Comparison of ENCODE assay signal across 8 mouse cellular contexts in the genomic region with DNA sequence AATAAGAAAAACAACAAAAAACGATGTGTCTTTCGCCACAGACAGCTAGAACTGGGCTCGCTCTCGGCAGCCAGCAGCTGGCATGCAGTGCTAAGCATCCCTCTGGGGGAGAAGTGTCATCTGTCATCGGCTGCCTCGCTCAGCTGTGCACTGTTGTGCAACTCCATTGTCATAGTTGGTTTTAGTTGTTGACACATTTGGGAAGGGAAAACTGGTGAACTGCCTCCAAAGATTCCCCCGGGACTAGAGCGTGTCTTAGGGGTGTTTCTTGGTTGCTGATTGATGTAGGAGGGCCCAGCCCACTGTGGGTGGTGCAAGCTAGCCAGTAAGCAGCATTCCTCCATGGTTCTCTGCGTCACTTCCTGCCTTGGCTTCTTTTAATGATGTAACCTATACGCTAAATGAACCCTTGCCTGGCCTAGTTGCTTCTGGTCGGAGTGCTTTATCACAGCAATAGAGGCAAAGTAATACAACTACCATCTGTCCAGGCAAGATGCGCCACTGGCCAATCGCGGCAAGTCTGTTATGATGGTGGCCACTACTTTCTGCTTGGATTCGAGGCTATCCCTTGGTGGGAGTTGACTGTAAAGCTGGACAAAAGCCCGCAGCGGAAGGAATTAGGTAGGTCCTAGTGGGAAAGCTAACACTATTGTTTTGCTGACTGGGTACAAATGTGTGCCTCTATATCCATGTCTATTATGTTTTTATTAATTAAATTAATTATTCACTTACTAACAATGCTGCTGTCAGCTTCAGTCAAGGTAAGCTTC. TPM values are rescaled to one million over a fixed set of nuclear protein-coding genes. Genes with fewer than 3 reads are reported as not detected.
DNase-seq lines count a peak whose midpoint lies in the region; TF ChIP-seq lines count a peak whose summit lies in the region.

No protein-coding gene starts in this region.

- H3K4me2 ChIP-seq in myocyte (ENCODE audit: low read depth) = peak overlapping the region; percentile 39

- H3ac ChIP-seq in myocyte (ENCODE audit: control insufficient read depth, insufficient read length) = no peak overlapping the region

- TF ChIP-seq CTCF in lung, adult 2 months (IDR thresholded peaks at IDR 0.05; ENCODE audit: insufficient read depth, low read length) = no peak

- no peaks in the 10 kb centered on the region for H3K27me3 ChIP-seq in myocyte (ENCODE audit: control insufficient read depth, insufficient read depth, insufficient read length)

- H3K36me3 ChIP-seq in myocyte (ENCODE audit: control insufficient read depth, insufficient read depth) = no peaks in the 10 kb centered on the region

- H3K4me1 ChIP-seq in lung, adult 2 months (ENCODE audit: control insufficient read depth, insufficient read depth, low read length) = peaks cover 3% of the 10 kb centered on the region; the same call in 1 of the 2 replicates

- H3K79me2 ChIP-seq in myocyte (ENCODE audit: control insufficient read depth, insufficient read depth) = no peaks in the 10 kb centered on the region

- H3K4me3 ChIP-seq in lung, adult 2 months (replicated peaks; ENCODE audit: extremely low read depth, low read depth, low read length) = no peak overlapping the region
- no peak overlapping the region for H3K4me3 ChIP-seq in myocyte

- WGBS in lung, adult 2 months = 65% methylated on average over 17 of the region's 17 CpGs

- no peak for TF ChIP-seq POLR2A in lung, adult 2 months (IDR thresholded peaks at IDR 0.05; ENCODE audit: borderline replicate concordance, extremely low read depth, low read depth, low read length)
- TF ChIP-seq POLR2A in myocyte (IDR thresholded peaks at IDR 0.05; ENCODE audit: insufficient read length, low read depth) = no peak

- DNase-seq in lung, adult 18-20 months = peak; percentile 48 to 49
- DNase-seq in lung, adult 2 months = no peak
- DNase-seq in adipocyte (ENCODE audit: low spot score) = peak; percentile 99
- peak; percentile 70 to 78 for DNase-seq in heart, adult 9 months (ENCODE audit: low spot score in 2 of 2)
- peak; percentile 41 to 71 for DNase-seq in layer of hippocampus, adult 18-20 months (ENCODE audit: low spot score in 2 of 2)
- no peak for DNase-seq in left cerebral cortex, adult 11 months (ENCODE audit: low spot score)
- no peak for DNase-seq in cerebellum, adult 18-20 months

TF ChIP-seq in myocyte, 11 proteins besides CTCF, POLR2A, EP300 and RAD21:
- TF ChIP-seq MYOD1 (IDR thresholded peaks at IDR 0.05; ENCODE audit: control insufficient read depth in 1 of 3, insufficient read length in 2 of 3, low read depth in 2 of 3) (peak; percentile 45 to 89 (median 52)), E2F4 (IDR thresholded peaks at IDR 0.05; ENCODE audit: insufficient read depth) (no peak), TCF3 (IDR thresholded peaks at IDR 0.05; ENCODE audit: insufficient read length, low read depth) (peak; percentile 88), CEBPB (IDR thresholded peaks at IDR 0.05; ENCODE audit: insufficient read depth, poor library complexity, severe bottlenecking) (peak; percentile 92), MYOG (IDR thresholded peaks at IDR 0.05; ENCODE audit: control insufficient read depth in 1 of 3, insufficient read depth in 1 of 3, insufficient read length in 2 of 3, low read depth in 2 of 3) (peak; percentile 56 to 91 (median 65)), REST (IDR thresholded peaks at IDR 0.05; ENCODE audit: insufficient read depth, insufficient read length) (no peak), MAX (IDR thresholded peaks at IDR 0.05; ENCODE audit: low read depth) (no peak), TCF12 (IDR thresholded peaks at IDR 0.05; ENCODE audit: insufficient read depth, poor library complexity, severe bottlenecking) (peak; percentile 31)

RNA-seq across cellular contexts. Expression of gene Lgals9, which starts 11.2 kb away (rescaled TPM):
- polyA plus RNA-seq in lung, adult 2 months (2012; rRNA removed) = 137 and 204 TPM in 2 replicates
- 1 to 10 TPM; 3.7 to 3.9 TPM for total RNA-seq in layer of hippocampus, adult 18-20 months (2021)
- polyA plus RNA-seq in myocyte (2012; fragmentation: generic; extraction: Trizol) = 20.9 TPM

RNA-seq across cellular contexts. Expression of gene Nos2, which starts 53.0 kb away (rescaled TPM):
- 3.8 and 4.0 TPM in 2 replicates for polyA plus RNA-seq in lung, adult 2 months (2012; rRNA removed)
- under 1 TPM; 0.07 to 0.41 TPM for total RNA-seq in layer of hippocampus, adult 18-20 months (2021)
- 0.38 TPM for polyA plus RNA-seq in myocyte (2012; fragmentation: generic; extraction: Trizol)

Comparison
In these comparisons a context has a peak if more than half of its experiments do, and no peak if none do; other contexts are left out.
1. DNase-seq: peak in lung, adult 18-20 months (2 of 2), adipocyte (single experiment), heart, adult 9 months (2 of 2) and layer of hippocampus, adult 18-20 months (2 of 2); none in lung, adult 2 months (single experiment), left cerebral cortex, adult 11 months (single experiment) and cerebellum, adult 18-20 months (0 of 2).